26 mouse cellular contexts compared by ENCODE assay signal in the genomic region with DNA sequence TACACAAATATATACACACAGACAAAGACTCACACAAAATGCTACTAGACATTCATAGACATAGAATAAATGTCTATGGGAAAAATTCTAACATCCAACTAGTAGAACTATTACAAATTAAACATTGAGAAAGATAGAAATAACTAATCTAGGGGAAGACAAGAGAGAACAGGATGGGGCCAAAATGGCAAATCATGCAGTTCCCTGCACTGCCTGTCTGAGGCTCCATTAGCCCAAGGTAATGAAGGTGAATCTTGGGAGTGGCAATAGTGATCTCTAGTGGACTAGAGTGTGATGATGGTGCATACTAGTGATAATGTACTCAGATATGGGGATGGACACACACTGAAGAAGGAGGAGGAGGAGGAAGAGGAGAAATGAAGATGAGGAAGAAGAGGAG. TPM values are rescaled to one million over a fixed set of nuclear protein-coding genes. Genes with fewer than 3 reads are reported as not detected.
A peak's percentile ranks its signal among the peaks of the same experiment; 100 is the strongest.
DNase-seq lines count a peak whose midpoint lies in the region; ATAC-seq and TF ChIP-seq lines count a peak whose summit lies in the region.
"Had no signal": no experiment of that assay in that cellular context is flagged by ENCODE, and none has a peak within 500 bp of the region (broad histone marks: within the 10 kb centered on the region; RNA-seq: fewer than 3 reads in every experiment).

No protein-coding gene starts in this region.

- H3K36me3 ChIP-seq in hindbrain, postnatal 0 days (ENCODE audit: insufficient read depth, low read length), result no peaks in the 10 kb centered on the region
- H3K36me3 ChIP-seq in hindbrain, embryonic 10.5 days, result no peaks in the 10 kb centered on the region
- H3K36me3 ChIP-seq in liver, adult 2 months (ENCODE audit: control insufficient read depth, insufficient read depth, low read length), result no peaks in the 10 kb centered on the region
- H3K36me3 ChIP-seq in liver, embryonic 12.5 days, result no peaks in the 10 kb centered on the region
- H3K36me3 ChIP-seq: hindbrain, embryonic 12.5 days; limb, embryonic 12.5 days; liver, embryonic 13.5 days; midbrain, embryonic 10.5 days had no signal

- in situ Hi-C loops in Patski (cut with MboI; ENCODE audit: low pct_unique_long_range_greater_than_20kb), result loop anchor here (10.0 kb wide), 1 partner anchor 357 kb away; no protein-coding TSS in a partner anchor

- CTCF ChIA-PET in Patski (lab: Charles Lee), result no interaction called here

- TF ChIP-seq POLR2A in liver, adult 2 months (IDR thresholded peaks at IDR 0.05; ENCODE audit: extremely low read depth, insufficient read depth, low read length), result no peak

- no peaks in the 10 kb centered on the region for H3K79me2 ChIP-seq in liver, adult 2 months (ENCODE audit: control insufficient read depth, insufficient read depth, low read length)

- H3K4me3 ChIP-seq in hindbrain, postnatal 0 days (ENCODE audit: low read length), result no peak overlapping the region
- no peak overlapping the region for H3K4me3 ChIP-seq in hindbrain, embryonic 10.5 days
- no peak overlapping the region for H3K4me3 ChIP-seq in liver, adult 2 months (ENCODE audit: insufficient read depth, low read depth, low read length)
- no peak overlapping the region for H3K4me3 ChIP-seq in liver, embryonic 12.5 days
- H3K4me3 ChIP-seq: hindbrain, embryonic 12.5 days; left cerebral cortex, adult 2 months; limb, embryonic 12.5 days; liver, embryonic 13.5 days; midbrain, embryonic 10.5 days had no signal

- H3K27me3 ChIP-seq in hindbrain, postnatal 0 days (ENCODE audit: insufficient read depth, low read length), result no peaks in the 10 kb centered on the region
- H3K27me3 ChIP-seq in hindbrain, embryonic 10.5 days (ENCODE audit: insufficient read depth, poor library complexity, severe bottlenecking), result no peaks in the 10 kb centered on the region
- H3K27me3 ChIP-seq in liver, adult 2 months (ENCODE audit: control insufficient read depth, insufficient read depth, low read length), result no peaks in the 10 kb centered on the region
- H3K27me3 ChIP-seq in liver, embryonic 12.5 days (replicated peaks), result no peaks in the 10 kb centered on the region
- no peaks in the 10 kb centered on the region for H3K27me3 ChIP-seq in Patski
- H3K27me3 ChIP-seq: hindbrain, embryonic 12.5 days; limb, embryonic 12.5 days; liver, embryonic 13.5 days had no signal

- DNase-seq in hindbrain, postnatal 0 days (ENCODE audit: low spot score), result no peak
- no peak for DNase-seq in hindbrain, embryonic 10.5 days (ENCODE audit: low spot score)
- DNase-seq in liver, adult 2 months (ENCODE audit: extremely low read depth, low read depth, low spot score), result peak; percentile 4
- DNase-seq in 3T3-L1 (ENCODE audit: low read depth, low spot score) (peak; percentile 24), Patski (ENCODE audit: low read depth, low spot score) (no peak)
- no peak for DNase-seq in thymus, adult 18-20 months
- DNase-seq: adrenal gland, adult 8-10 months; B cell, adult 2 months; cerebellum, adult 8-10 months; cerebellum, postnatal 25 days; gastrocnemius, postnatal 36 days; heart, adult 18-20 months; kidney, adult 8-10 months; kidney, postnatal 10 days; liver, embryonic 13.5 days; lung, adult 2 months; retina, postnatal 1 day; right cerebral cortex, postnatal 14 days; thymus, postnatal 14 days had no signal

- 0 out of 2 replicates have a peak, but pooled peaks have one; percentile 30 for TF ChIP-seq CTCF in hindbrain, postnatal 0 days (IDR thresholded peaks at IDR 0.05; ENCODE audit: low read depth)
- TF ChIP-seq CTCF in liver, adult 2 months (IDR thresholded peaks at IDR 0.05; ENCODE audit: low read depth, low read length), result no peak
- peak; percentile 52 for TF ChIP-seq CTCF in Patski (IDR thresholded peaks at IDR 0.05)

- POLR2A ChIA-PET in Patski (lab: Charles Lee), result no interaction called here

- H3K9me3 ChIP-seq in hindbrain, postnatal 0 days (ENCODE audit: low read length), result no peaks in the 10 kb centered on the region
- no peaks in the 10 kb centered on the region for H3K9me3 ChIP-seq in hindbrain, embryonic 10.5 days
- no peaks in the 10 kb centered on the region for H3K9me3 ChIP-seq in liver, embryonic 12.5 days (replicated peaks)
- H3K9me3 ChIP-seq: hindbrain, embryonic 12.5 days; limb, embryonic 12.5 days; liver, embryonic 13.5 days; midbrain, embryonic 10.5 days had no signal

- H3K4me2 ChIP-seq in hindbrain, postnatal 0 days (ENCODE audit: low read depth, low read length), result no peak overlapping the region
- no peak overlapping the region for H3K4me2 ChIP-seq in liver, embryonic 12.5 days
- H3K4me2 ChIP-seq: hindbrain, embryonic 12.5 days; limb, embryonic 12.5 days; liver, embryonic 13.5 days had no signal

- H3K27ac ChIP-seq in hindbrain, postnatal 0 days, result no peak overlapping the region
- no peak overlapping the region for H3K27ac ChIP-seq in hindbrain, embryonic 10.5 days
- no peak overlapping the region for H3K27ac ChIP-seq in liver, adult 2 months (replicated peaks; ENCODE audit: insufficient read depth, low read depth, low read length)
- no peak overlapping the region for H3K27ac ChIP-seq in liver, embryonic 12.5 days
- H3K27ac ChIP-seq: hindbrain, embryonic 12.5 days; left cerebral cortex, adult 2 months; limb, embryonic 12.5 days; liver, embryonic 13.5 days; midbrain, embryonic 10.5 days had no signal

- no peaks in the 10 kb centered on the region for H3K4me1 ChIP-seq in hindbrain, postnatal 0 days (ENCODE audit: insufficient read depth, low read length)
- no peaks in the 10 kb centered on the region for H3K4me1 ChIP-seq in hindbrain, embryonic 10.5 days (replicated peaks)
- H3K4me1 ChIP-seq in liver, adult 2 months (ENCODE audit: control insufficient read depth, insufficient read depth, low read length), result no peaks in the 10 kb centered on the region
- no peaks in the 10 kb centered on the region for H3K4me1 ChIP-seq in liver, embryonic 12.5 days
- H3K4me1 ChIP-seq: hindbrain, embryonic 12.5 days; limb, embryonic 12.5 days; liver, embryonic 13.5 days; midbrain, embryonic 10.5 days had no signal

- no peak for ATAC-seq in hindbrain, postnatal 0 days
- ATAC-seq in liver, embryonic 12.5 days, result no peak
- ATAC-seq in Patski, result no peak
- ATAC-seq: forebrain, embryonic 14.5 days had no signal

- H3K9ac ChIP-seq in hindbrain, postnatal 0 days (replicated peaks; ENCODE audit: low read length), result no peak overlapping the region
- H3K9ac ChIP-seq in liver, adult 2 months (ENCODE audit: low read depth, low read length), result no peak overlapping the region
- no peak overlapping the region for H3K9ac ChIP-seq in liver, embryonic 12.5 days
- H3K9ac ChIP-seq: hindbrain, embryonic 12.5 days; limb, embryonic 12.5 days; liver, embryonic 13.5 days had no signal

RNA-seq across cellular contexts. Expression of a gene that starts 47.0 kb away (rescaled TPM):
- total RNA-seq in hindbrain, postnatal 0 days (2014; rRNA removed), result 1.2 and 1.7 TPM in 2 replicates
- 1.5 and 1.7 TPM in 2 replicates for polyA plus RNA-seq in hindbrain, postnatal 0 days (2015; fragmentation: Nextera tagmentation; extraction: Ambion mirVana)
- 0.67 and 0.77 TPM in 2 replicates for polyA plus RNA-seq in hindbrain, embryonic 10.5 days (2016; fragmentation: Nextera tagmentation; extraction: Ambion mirVana)
- 3.6 and 5.3 TPM in 2 replicates for total RNA-seq in liver, adult 2 months (2014; rRNA removed)
- polyA plus RNA-seq in liver, adult 2 months (2012; rRNA removed), result 1.2 and 2.6 TPM in 2 replicates
- 0.71 and 0.73 TPM in 2 replicates for polyA plus RNA-seq in liver, embryonic 12.5 days (2016; fragmentation: Nextera tagmentation; extraction: Ambion mirVana)
- polyA plus RNA-seq in Patski (2021), result 4.9 TPM
- total RNA-seq: monocyte, adult 5-6 weeks had no signal

RNA-seq across cellular contexts. Expression of a gene that starts 49.7 kb away (rescaled TPM):
- total RNA-seq in hindbrain, postnatal 0 days (2014; rRNA removed), result 53.0 and 65.6 TPM in 2 replicates
- 37.4 and 37.8 TPM in 2 replicates for polyA plus RNA-seq in hindbrain, postnatal 0 days (2015; fragmentation: Nextera tagmentation; extraction: Ambion mirVana)
- 30.8 and 36.9 TPM in 2 replicates for polyA plus RNA-seq in hindbrain, embryonic 10.5 days (2016; fragmentation: Nextera tagmentation; extraction: Ambion mirVana)
- total RNA-seq in liver, adult 2 months (2014; rRNA removed), result 40.7 and 60.9 TPM in 2 replicates
- 49.3 and 51.9 TPM in 2 replicates for polyA plus RNA-seq in liver, adult 2 months (2012; rRNA removed)
- 3.6 and 5.2 TPM in 2 replicates for polyA plus RNA-seq in liver, embryonic 12.5 days (2016; fragmentation: Nextera tagmentation; extraction: Ambion mirVana)
- polyA plus RNA-seq in Patski (2021), result 17.3 TPM
- total RNA-seq: monocyte, adult 5-6 weeks had no signal

Comparison
In these comparisons a context has a peak if more than half of its experiments do, and no peak if none do; other contexts are left out.
1. DNase-seq: peak in liver, adult 2 months (single experiment) and 3T3-L1 (single experiment); none in hindbrain, postnatal 0 days (single experiment), hindbrain, embryonic 10.5 days (single experiment), Patski (single experiment) and thymus, adult 18-20 months (0 of 2).